Mouse (Mus musculus): ENCODE measurements around the gene Uvrag. TPM values are rescaled to one million over a fixed set of nuclear protein-coding genes. Genes with fewer than 3 reads are reported as not detected.
A peak's percentile ranks its signal among the peaks of the same experiment; 100 is the strongest.

Gene Uvrag
- total and polyA plus RNA-seq, 3 experiments = 18.5 to 50.4 (median 30.0) TPM

DNA sequence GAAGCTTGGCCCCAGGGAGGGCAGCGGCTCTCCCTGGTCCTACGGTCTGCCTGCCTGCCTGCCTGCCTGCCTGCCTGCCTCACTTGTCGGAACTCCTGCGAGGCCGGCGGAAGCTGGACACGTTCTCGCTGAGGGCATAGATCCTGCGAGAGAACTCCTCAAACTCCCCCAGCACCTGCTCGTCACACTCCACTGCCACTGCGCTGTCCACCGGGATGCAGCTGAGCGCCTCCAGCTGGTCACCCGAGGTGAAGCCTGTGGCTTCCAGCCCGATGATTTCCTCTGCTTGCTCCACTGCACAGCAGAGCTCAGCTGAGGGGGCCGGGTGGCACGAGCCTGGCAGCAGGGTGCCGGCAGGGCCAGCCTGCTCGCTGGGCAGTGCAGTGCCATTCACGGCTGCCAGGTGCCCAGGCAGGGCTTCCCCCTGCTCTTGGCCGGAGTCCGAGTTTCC is 253.1 kb downstream of the Uvrag start:
- DNase-seq = no peak

- no peak for DNase-seq
Observed at GRCm38 (mm10) chr7:98881887-98882286, 259.1 kb downstream of the Uvrag start.

DNA sequence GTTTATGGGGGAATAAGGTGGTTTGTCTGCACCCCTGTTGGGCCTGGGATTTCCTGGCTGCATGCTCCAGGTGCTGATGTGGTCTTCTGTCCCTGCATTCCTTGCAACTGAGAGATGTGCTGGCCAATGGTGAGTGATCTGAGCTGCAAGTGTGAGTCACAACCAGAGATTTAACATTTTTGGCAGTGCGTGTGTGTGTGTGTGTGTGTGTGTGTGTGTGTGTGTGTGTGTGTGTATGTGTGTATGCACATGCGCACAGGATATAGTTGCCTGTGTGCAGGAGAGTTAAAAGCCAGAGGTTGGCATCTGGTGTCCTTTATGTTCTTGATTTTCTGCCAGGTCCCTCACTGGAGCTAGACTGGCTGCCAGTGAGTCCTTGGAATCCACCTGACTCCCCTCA is 261.8 kb downstream of the Uvrag start:
- DNase-seq = peak; percentile 59

DNA sequence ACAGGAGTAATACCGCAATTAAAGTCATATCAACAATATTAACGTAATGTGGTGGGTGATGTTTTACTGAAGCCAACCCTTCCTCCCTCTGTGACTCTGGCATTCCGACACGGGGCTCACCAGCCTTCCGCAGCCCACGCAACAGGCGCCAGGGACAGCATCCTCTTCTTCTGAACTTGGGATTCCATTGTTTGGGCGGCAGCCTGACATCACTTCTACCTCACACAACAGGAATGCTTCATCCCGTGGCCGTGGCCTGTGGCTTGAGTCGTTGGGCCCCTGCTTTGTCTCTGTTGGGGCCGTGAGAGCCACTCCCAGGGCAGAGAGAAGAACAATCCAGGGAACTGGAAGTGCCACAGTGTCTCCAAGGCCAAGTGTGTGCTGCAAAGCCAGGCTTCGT is 264.8 kb downstream of the Uvrag start:
- DNase-seq = no peak

DNA sequence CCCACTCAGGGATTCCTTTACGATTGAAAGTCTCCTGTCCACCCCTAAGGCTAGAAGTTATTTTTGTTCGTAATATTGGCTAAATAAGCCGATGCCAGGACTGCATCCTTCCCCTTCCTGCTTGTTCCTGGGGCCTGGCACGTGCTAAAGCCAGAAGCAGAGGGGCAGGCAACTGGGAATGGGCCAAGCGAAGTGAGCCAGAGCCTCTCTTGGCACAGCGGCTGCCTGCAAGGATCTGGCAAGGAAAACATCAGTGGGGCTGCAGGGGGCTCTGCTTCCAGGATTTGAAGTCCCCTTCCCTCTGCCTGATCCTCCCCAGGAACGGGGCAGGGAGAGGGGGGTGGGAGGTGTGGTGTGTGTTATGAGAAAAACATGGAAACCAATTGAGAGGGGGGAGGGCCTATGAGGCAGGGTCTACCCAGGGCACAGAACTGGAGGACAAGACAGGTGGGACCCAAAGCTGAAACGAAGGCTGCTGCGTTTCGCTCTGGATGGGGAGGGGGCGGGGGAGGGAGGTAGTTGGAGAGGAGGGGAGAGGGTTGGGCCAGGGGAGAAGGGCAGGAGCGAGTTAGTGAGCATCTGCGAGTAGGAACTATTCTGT is 265.5 kb downstream of the Uvrag start:
- DNase-seq = no peak

- DNase-seq = peak; percentile 77
Observed at GRCm38 (mm10) chr7:98874411-98874951, 266.5 kb downstream of the Uvrag start.

- DNase-seq = no peak
Observed at GRCm38 (mm10) chr7:98873316-98873715, 267.6 kb downstream of the Uvrag start.

DNA sequence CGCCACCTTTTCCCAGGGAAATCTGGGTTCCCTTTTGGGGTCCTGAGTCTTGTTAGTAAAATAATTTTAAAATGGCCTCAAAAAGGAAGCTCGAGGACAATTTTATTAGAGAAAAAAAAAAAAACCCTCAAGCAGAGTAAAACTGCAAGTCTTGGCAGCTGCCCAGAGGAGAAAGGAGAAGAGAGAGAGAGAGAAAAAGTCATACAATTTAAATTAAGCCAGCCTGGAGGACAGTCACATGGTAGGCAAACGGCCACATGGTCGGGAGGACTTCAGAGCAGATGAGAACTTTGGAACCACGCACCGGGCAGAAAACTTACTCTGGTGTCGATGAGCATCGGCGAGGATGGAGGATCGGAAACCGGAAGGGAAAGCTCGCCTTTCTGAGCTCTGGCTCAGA is 269.1 kb downstream of the Uvrag start:
- DNase-seq = no peak

GRCm38 (mm10) chr7:98870791-98871190 is 270.1 kb downstream of the Uvrag start:
- DNase-seq = no peak

DNA sequence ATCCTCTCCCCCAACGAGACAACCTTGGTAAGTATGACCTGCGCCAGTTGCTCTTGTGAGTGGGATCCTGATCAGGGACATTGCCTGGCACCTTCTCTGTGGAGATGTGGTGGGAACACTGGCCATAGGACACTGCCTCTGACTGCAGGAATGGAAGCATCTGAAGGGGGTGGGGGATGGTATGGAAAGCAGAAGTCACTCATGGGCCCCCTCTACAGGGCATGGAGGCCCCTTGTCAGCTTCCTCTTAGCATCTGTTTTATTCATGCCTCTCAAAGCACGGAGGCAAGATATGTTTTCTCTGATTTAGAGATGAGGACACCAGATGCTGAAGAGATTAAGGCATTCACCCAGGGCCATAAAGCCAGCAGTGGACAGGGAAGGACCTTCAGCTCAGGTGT is 271.9 kb downstream of the Uvrag start:
- DNase-seq = no peak

GRCm38 (mm10) chr7:98867794-98868150 is 273.2 kb downstream of the Uvrag start:
- no peak for DNase-seq

- no peak for DNase-seq
Observed at GRCm38 (mm10) chr7:98867053-98867793, 273.7 kb downstream of the Uvrag start.

- peak; percentile 49 for DNase-seq
Observed at GRCm38 (mm10) chr7:98863969-98864718, 276.8 kb downstream of the Uvrag start.

DNA sequence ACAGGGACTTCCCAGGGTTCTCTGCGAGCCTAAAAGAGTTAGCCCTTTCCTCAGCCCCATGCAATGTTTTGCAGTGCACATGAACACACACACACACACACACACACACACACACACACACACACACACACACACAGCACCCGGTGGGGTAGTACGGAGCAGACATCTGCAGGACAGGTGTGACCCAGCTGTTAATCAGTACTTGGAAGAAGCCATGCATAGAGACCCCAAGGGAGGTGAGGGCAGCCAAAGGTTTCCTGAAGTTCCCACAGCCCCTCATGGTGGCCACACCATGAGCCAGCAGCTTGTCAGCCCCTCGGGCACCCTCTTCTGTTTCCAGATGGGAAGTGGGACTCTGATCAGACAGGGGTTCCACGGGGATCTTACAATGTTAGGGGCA is 277.9 kb downstream of the Uvrag start:
- no peak for DNase-seq

GRCm38 (mm10) chr7:98861002-98861401 is 279.9 kb downstream of the Uvrag start:
- DNase-seq = peak; percentile 26

DNA sequence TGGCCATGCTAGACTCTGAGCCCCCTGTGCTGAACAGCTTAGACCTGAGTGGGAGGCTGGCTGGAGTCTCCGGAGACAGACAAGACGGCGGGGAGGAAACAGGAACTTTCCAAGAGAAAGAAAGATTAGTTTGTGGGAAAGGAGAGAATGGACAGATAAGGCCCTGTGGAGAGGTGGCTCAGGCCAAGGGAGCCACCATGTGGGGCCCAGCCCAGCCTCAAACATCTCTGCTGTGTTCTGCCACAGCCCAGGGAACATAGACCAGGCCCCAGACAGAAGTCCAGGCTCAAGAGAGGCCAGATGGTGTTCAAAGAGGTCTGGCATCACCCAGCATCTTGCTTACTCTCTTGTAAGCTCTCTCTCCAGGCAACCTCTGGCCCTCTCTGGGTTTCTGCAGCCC is 283.8 kb downstream of the Uvrag start:
- no peak for DNase-seq

GRCm38 (mm10) chr7:98856128-98856527 is 284.8 kb downstream of the Uvrag start:
- no peak for DNase-seq

DNA sequence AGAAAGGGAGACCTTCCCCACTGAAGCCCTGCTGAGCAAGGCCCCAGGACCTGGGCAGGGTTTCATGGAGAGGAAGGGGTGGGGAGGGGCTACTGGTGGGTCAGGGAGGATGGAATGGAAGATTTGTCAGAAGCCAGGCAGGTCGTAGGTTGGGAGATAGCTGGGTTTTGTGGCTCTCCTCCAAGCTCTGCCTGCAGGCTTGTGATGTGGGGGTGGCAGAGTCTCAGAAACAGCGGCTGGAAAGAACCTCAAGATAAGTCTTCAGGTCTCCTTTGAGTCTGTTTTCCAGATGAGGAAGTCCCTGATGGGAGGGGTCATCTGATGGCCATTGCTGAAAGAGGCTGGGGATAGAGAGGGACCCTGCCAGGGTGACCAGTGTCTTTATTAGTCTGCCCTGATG is 285.6 kb downstream of the Uvrag start:
- DNase-seq = no peak

DNA sequence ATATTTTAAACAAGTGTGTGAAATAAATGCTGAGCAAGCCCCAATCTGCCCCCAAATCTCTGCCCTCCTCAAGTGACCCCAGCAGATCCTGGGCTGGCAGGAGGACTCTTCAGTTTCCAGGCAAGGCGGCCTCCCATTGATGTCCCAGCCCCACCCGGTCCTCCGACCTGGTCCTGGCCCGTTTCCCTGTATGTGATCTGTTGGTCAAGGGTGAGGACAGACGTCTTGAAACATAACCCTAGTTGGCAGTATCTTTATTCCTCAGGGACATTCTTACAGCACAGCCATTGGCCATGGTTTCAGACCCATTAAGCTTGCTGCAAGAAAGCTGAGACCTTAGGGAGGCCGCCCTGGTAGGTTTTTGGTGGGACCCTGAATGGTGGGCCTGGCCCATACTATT is 287.1 kb downstream of the Uvrag start:
- DNase-seq = peak; percentile 32

GRCm38 (mm10) chr7:98852950-98853650 is 287.8 kb downstream of the Uvrag start:
- no peak for DNase-seq

- no peak for DNase-seq
Observed at GRCm38 (mm10) chr7:98851220-98851619, 289.7 kb downstream of the Uvrag start.

DNA sequence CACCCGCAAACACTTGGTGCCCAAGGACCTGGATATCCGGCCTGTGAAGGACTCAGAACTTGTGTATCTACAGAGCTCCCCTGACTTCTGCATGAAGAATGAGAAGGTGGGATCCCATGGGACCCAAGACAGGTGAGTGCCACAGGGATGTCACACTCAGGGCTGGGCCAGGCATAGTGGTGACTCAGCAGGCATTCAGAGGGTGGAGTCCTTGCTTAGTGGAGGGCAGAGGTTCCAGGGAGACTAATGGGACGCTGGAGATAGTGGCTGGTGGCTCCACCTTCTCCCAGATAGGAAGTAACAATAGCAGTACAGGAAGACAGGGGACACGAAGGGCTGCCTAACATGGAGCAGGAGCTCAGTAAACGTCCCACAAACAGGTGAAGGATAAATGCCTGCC is 290.6 kb downstream of the Uvrag start:
- DNase-seq = no peak

All from adrenal gland, adult 2 months (tissue).